Mouse (Mus musculus) erythroblast, adult 5-6 weeks (primary cell): Measurements from ENCODE around the gene Dph5. TPM values are rescaled to one million over a fixed set of nuclear protein-coding genes. Genes with fewer than 3 reads are reported as not detected.

Experiments
- ATAC-seq: replicated peaks from 2 replicates; pipeline ENCODE4 v1.8.0; 2016; ENCODE audit warnings: moderate number of reproducible peaks, mild to moderate bottlenecking, moderate TSS enrichment, inconsistent platforms; ENCODE audit not compliant: poor library complexity, low FRiP score, severe bottlenecking
- total RNA-seq, 2 experiments: library from RNA; stranded (forward) in 1 of 2; stranded (reverse) in 1 of 2; fragments of 150-400 nt in 1 of 2; fragments of 200-764, 138-1000 nt in 1 of 2; gene quantifications; 2 replicates each; pipeline versions ENCODE4 v1.2.3 to v1.2.4; 2015 to 2017; ENCODE audit warnings: low replicate concordance in 2 of 2

The Dph5 gene
- total RNA-seq, 2 experiments from 2014 or later: 4.2 to 6.7 TPM

- no peak for ATAC-seq
These were observed 61.7 kb downstream of the Dph5 start for GRCm38 (mm10) chr3:115949220-115949920.

DNA sequence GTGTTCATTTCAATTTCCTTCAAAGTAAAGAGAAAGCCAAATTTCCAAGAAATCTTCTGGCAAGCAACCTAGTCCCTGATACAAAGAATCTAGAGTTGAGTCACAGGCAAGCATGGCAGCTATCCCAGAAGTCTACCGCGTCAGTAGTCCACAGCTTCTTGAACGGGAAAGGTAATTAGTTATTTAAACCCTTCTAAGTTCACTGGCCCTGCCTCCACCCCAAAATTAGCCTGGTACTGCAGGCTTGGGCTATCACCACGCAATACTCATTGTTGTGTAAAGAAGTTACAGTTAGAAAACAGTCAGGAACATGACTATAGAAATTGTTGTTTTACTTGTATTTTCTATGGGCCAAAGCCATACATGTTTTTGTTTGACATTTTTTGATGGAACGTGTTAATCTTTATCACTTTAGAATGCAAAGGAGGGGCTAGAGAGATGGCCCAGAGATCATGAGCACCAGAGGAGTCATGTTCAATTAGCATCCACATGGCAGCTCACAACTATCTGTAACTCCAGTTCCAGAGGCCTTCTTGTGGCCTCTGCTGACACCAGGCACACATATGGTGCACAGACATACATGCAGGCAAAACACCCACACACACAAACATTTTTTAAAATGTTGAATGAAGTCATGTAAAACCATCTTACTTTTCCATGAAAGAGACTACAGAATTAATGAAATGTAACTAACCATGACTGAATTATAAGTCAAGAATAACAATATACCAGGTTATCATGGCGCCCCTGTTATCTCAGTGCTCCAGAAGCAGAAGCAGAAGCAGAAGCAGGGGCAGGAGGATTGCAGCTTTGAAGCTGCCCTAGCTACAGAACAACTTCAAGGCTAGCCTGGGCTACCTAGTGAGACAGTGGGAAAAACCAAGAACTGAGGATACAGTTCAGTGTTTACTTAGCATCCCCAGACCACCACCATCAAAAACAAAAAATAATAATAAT, 62.6 kb downstream of the Dph5 start:
- no peak for ATAC-seq

DNA sequence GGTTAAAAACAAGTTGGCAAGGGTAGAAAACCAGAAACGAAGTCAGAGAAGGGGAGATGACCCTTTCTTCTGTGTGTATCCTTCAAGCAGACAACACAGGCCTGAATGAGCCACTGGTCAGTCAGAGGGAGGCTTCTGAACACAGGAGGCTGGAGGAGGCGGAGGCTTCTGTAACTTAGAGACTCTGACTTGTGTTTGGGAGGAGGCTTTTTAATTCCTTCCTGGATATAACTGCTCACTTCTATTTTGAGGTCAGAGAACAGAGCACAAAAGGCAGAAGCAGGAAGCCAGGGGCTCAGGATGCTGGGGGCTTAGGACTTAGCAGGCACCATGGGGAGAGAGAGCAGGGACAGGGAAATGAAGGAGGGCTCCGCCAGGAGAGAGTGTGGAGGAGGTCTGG, 63.6 kb downstream of the Dph5 start:
- no peak for ATAC-seq

- ATAC-seq: no peak
These were observed 64.7 kb downstream of the Dph5 start for GRCm38 (mm10) chr3:115952356-115952755.

- no peak for ATAC-seq
These were observed 65.5 kb downstream of the Dph5 start for GRCm38 (mm10) chr3:115953088-115953487.

GRCm38 (mm10) chr3:115957223-115957622, 69.6 kb downstream of the Dph5 start:
- ATAC-seq: no peak

DNA sequence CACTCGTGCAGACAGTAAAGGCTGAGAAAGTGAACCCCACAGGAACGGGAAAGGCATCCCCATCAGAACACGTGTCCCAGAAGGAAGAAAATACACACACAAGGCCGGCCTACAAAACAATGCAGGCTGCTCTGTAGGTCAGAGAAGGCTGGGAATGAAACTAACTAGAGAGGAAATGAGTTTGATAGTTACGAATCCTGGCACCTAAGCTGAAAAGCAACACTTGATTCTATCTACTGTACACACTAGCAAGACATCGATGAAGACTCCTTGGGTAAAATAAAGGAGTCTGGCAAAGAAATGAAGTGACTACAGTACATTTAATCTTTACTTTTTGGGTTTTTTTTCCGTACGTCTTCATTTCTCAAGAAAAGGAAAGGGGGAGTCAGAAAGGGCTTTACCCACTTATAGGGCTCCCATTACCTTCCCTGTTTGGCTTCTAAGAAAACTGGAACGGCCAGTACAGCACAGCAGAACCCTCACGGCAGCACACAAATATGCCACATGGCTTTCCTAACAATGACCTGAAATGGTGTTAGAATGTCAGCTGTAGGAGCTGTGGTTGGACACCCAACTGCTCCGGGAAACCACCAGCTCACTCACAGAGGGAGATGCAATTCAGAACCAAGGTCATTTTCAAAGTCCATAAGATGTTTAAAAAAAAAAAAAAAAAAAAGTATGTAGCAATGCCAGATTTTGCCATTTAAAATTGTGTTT, 73.8 kb downstream of the Dph5 start:
- ATAC-seq: no peak

GRCm38 (mm10) chr3:115962028-115962415, 74.4 kb downstream of the Dph5 start:
- ATAC-seq: no peak

- ATAC-seq: no peak
These were observed 76.0 kb downstream of the Dph5 start for GRCm38 (mm10) chr3:115963597-115963996.

DNA sequence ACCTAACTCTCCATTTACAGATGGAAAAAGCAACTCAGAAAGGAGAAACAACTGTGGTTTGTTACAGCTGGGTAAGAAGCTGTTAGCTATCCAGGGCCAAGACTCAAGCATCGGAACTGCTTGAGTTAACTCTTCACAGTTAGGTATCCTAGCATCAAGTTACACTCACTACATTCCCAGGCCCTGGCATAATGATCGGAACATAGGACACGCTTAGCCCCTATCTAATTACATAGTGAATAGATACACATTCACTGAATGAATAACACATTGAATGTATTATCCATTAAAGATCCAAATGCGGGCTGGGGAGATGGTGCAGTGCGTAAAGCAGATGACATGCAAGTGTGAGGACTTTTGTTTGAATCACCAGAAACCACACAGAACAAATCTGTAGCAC, 76.4 kb downstream of the Dph5 start:
- ATAC-seq: no peak

DNA sequence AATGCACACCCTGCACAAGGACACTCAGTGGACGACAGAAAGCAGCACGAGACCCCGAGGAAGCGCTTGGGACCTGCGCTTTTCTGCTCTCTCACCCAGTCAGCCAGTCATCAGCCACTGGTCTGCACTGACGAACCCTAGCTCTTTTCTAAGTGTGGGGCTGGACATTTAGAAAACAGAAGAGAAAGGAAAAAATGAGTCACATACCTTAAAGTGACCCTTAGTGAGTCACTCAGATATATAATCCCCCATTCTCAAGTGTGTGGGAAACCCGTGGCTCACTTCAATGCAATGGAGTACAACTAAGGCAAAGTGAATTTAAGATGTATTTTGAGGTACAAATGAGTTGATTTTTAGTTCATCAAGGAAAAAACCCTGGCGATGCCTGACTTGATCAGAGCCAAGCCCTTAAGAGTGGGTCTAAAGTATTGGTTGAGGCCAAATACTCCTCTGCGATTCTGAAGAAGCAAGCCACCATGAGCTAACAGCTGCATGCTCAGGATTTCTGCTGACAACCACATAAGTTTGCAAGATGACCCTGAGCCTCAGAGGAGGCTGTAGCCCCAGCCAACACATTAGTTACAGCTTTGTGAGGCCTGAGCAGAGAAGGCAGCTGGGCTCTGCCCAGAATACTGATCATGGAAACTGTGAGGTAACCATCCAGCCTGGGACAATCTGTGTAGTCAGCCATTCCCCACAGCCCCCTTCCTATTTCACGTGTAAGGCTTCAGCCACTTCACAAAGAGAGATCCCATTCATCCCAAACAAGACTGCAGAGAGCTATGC, 81.3 kb downstream of the Dph5 start:
- ATAC-seq: no peak

GRCm38 (mm10) chr3:115971045-115971785, 83.6 kb downstream of the Dph5 start:
- no peak for ATAC-seq

DNA sequence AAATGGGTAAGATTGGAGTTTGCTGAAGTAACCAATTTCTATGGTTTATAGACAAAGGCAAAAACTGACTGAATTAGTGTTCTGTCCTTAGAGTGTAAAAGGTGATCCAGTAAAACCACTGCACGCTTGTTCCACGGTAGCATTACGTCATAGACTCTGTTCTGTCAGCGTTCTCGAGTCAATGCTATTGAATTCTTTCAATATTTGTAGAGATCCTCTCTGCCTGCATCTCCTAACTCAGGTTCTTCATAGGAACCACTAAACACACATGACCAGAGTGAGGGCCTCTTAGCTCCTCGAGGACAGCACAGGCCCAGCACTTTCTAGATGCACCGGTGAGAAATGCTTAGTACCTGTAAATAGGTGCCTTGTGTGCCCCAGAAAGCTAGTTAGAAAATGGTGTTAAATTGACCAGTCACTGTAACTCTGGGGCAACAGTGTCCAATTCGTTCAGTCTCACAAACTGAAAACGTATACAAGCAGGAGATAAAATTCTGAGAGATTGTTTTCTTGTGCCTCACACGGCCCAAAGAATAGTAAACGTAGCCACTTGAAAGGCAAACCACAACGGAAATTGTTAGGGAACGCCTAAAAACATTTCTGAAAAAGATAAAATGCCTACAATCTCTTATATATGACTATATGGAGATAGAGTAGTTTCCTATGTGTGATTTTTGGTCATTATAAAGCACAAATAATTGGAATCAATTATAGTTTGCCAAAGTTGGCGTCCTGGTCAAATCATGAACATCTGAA, 84.4 kb downstream of the Dph5 start:
- ATAC-seq: no peak

- ATAC-seq: no peak
These were observed 86.6 kb downstream of the Dph5 start for GRCm38 (mm10) chr3:115974228-115974627.

DNA sequence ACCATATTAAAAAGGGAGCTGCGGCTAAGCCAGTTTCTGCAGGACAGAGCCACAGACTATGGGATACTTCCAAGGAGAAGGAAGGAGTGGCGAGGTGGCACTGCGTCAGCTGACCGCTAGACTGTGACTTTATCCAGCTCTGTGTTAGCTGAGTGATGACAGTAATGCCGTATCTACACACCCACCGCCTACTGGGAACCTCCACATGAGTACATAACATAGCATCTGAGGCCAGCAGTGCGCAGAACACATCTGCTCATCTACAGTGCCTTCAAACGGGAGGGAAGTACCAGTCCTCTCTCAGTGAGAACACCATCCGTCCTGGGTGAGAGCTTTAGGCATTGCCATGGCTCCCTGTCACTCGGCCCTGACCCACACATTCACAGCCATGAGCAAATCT, 87.4 kb downstream of the Dph5 start:
- ATAC-seq: no peak

DNA sequence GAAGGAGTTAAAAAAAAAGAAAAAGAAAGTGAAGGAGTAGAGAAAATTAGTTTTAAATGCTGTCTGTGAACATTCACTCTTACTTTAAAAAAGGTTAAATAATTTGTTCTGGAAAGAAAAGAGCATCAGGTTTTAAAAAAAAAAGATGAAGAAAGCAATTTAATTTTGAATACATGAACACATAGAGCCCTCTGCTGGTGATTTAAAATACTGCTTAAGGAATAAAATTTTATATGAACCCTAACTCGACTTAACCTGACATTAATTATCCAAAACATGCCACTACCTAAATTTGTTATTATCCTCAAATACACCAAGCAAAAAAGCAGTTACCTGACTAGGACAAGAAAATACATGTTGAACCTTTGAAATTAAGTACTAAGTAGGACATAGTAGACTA, 91.4 kb downstream of the Dph5 start:
- ATAC-seq: no peak

DNA sequence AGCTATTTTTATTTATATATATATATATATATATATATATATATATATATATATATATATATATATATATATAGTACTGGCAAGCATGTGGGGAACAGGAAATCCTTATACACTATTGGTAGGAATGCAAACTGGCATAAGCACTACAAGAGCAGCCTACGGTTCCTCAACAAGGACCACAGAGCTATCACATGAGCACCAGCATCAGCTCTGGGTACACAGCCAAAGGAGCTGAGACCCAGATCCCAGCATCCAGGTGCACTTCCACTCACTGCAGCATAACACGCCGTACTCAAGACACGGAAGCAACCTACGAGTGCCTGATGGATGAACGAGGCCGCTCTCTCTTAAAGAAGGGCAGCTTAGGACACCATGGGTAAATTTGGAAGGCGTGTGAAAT, 95.6 kb downstream of the Dph5 start:
- ATAC-seq: no peak
